Mouse (Mus musculus): ENCODE data around the gene Rab25. TPM values are rescaled to one million over a fixed set of nuclear protein-coding genes. Genes with fewer than 3 reads are reported as not detected.
"Not testable (repeated sequence)": the region's sequence is repeated elsewhere in the genome, so short reads cannot be mapped to it uniquely, and the experiment has no call there.

The Rab25 gene
- 0.70 and 0.78 TPM in 2 replicates for polyA plus RNA-seq (2014; fragmentation: Nextera tagmentation; extraction: Ambion mirVana)

GRCm38 (mm10) chr3:88548180-88548917 is at the start of gene Rab25:
TSS of gene Rab25 (minus strand) at chr3:88548300.
- H3K27ac ChIP-seq (ENCODE audit: low read depth, low read length), result no peak within 1 kb of the TSS
- 50% methylated on average over 18 of the region's 18 CpGs for WGBS
- H3K27me3 ChIP-seq (ENCODE audit: control insufficient read depth, insufficient read depth, low read length), result no peaks in the 10 kb centered on the region
- H3K9ac ChIP-seq (ENCODE audit: low read length), result no peak within 1 kb of the TSS
- DNase-seq (ENCODE audit: low spot score) (no peak), ATAC-seq (ENCODE audit: insufficient read depth, low FRiP score, low TSS enrichment) (no peak)
- H3K9me3 ChIP-seq (ENCODE audit: control insufficient read depth, low read length), result no peaks in the 10 kb centered on the region
- H3K36me3 ChIP-seq (ENCODE audit: control insufficient read depth, insufficient read depth, low read length), result no peaks in the 10 kb centered on the region; the same call in 1 of the 2 replicates
- H3K4me2 ChIP-seq (ENCODE audit: low read depth), result no peak within 1 kb of the TSS
- H3K4me1 ChIP-seq (ENCODE audit: control insufficient read depth, insufficient read depth, low read length), result peaks cover 7% of the 10 kb centered on the region
- no peak within 1 kb of the TSS for H3K4me3 ChIP-seq (ENCODE audit: low read depth, low read length)

DNA sequence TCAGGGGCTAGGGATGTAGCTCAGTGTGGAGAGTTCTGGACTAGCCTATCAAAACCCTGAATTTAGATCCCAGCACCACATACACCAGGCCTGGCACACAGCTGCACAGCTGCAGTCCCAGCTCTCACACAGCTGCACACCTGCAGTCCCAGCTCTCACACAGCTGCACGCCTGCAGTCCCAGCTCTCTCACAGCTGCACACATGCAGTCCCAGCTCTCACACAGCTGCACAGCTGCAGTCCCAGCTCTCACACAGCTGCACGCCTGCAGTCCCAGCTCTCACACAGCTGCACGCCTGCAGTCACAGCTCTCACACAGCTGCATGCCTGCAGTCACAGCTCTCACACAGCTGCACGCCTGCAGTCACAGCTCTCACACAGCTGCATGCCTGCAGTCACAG is 48.4 kb upstream of the Rab25 start:
- H3K9ac ChIP-seq (ENCODE audit: low read length); H3K27me3 ChIP-seq (ENCODE audit: control insufficient read depth, insufficient read depth, low read length); ATAC-seq (ENCODE audit: insufficient read depth, low FRiP score, low TSS enrichment); H3K36me3 ChIP-seq (ENCODE audit: control insufficient read depth, insufficient read depth, low read length); H3K4me1 ChIP-seq (ENCODE audit: control insufficient read depth, insufficient read depth, low read length); H3K9me3 ChIP-seq (ENCODE audit: control insufficient read depth, low read length); H3K4me2 ChIP-seq (ENCODE audit: low read depth); H3K4me3 ChIP-seq (ENCODE audit: low read depth, low read length); H3K27ac ChIP-seq (ENCODE audit: low read depth, low read length); DNase-seq (ENCODE audit: low spot score): not testable (repeated sequence)
- 82% methylated on average over 4 of the region's 4 CpGs for WGBS

DNA sequence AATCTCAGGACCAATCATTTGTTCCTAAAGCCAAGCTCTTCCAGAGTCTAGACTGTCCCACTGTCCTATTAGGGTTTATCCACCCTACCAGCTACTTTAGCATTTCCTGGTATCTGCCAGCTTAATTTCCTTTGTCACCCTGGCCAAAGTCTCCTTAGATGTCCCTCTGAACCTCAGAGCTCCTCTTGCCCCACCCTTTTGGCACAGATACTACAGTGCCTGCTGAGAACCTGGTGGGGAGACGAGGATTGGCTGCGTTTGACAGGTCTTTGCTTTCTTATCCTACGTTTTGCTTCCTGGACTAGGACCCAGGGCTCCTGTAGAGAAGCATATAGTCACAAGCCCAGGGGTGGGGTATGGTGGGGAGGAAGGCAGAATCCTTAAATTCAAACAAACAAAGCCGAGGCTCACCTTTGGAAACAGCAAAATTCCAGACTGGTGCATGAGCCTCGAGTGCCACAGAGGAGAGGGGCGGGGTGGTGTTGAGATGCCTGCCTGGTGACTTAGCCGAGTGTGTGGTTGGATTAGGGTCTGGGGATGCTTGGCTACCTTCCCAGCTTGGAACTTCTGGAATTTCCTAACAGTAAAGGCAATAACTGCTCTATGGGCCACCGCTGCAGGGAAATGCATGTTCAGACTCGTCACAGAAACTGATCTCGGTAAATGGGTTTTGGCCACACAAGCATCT is 45.9 kb upstream of the Rab25 start:
- Histone ChIP-seq H3K4me2 (ENCODE audit: low read depth) (no peak overlapping the region), H3K9me3 (ENCODE audit: control insufficient read depth, low read length) (no peaks in the 10 kb centered on the region), H3K27me3 (ENCODE audit: control insufficient read depth, insufficient read depth, low read length) (no peaks in the 10 kb centered on the region), H3K4me3 (ENCODE audit: low read depth, low read length) (no peak overlapping the region), H3K36me3 (ENCODE audit: control insufficient read depth, insufficient read depth, low read length) (no peaks in the 10 kb centered on the region), H3K4me1 (ENCODE audit: control insufficient read depth, insufficient read depth, low read length) (peaks cover 2% of the 10 kb centered on the region; the same call in 1 of the 2 replicates), H3K27ac (ENCODE audit: low read depth, low read length) (no peak overlapping the region), H3K9ac (ENCODE audit: low read length) (no peak overlapping the region)
- ATAC-seq (ENCODE audit: insufficient read depth, low FRiP score, low TSS enrichment) (no peak), DNase-seq (ENCODE audit: low spot score) (no peak)
- WGBS, result 66% methylated on average over 10 of the region's 10 CpGs

GRCm38 (mm10) chr3:88592942-88593576 is 45.0 kb upstream of the Rab25 start:
- ATAC-seq (ENCODE audit: insufficient read depth, low FRiP score, low TSS enrichment) (no peak), DNase-seq (ENCODE audit: low spot score) (no peak)
- Histone ChIP-seq H3K36me3 (ENCODE audit: control insufficient read depth, insufficient read depth, low read length) (no peaks in the 10 kb centered on the region), H3K27ac (ENCODE audit: low read depth, low read length) (no peak overlapping the region), H3K4me1 (ENCODE audit: control insufficient read depth, insufficient read depth, low read length) (peaks cover 2% of the 10 kb centered on the region; the same call in 1 of the 2 replicates), H3K4me2 (ENCODE audit: low read depth) (no peak overlapping the region), H3K9me3 (ENCODE audit: control insufficient read depth, low read length) (no peaks in the 10 kb centered on the region), H3K9ac (ENCODE audit: low read length) (no peak overlapping the region), H3K4me3 (ENCODE audit: low read depth, low read length) (no peak overlapping the region), H3K27me3 (ENCODE audit: control insufficient read depth, insufficient read depth, low read length) (no peaks in the 10 kb centered on the region)
- WGBS, result 69% methylated on average over 10 of the region's 10 CpGs

- DNase-seq (ENCODE audit: low spot score) (peak; percentile 60), ATAC-seq (ENCODE audit: insufficient read depth, low FRiP score, low TSS enrichment) (no peak; the same call in 1 of the 2 replicates)
- Histone ChIP-seq H3K9me3 (ENCODE audit: control insufficient read depth, low read length) (no peaks in the 10 kb centered on the region), H3K4me1 (ENCODE audit: control insufficient read depth, insufficient read depth, low read length) (peaks cover 2% of the 10 kb centered on the region; the same call in 1 of the 2 replicates), H3K27ac (ENCODE audit: low read depth, low read length) (no peak overlapping the region), H3K4me3 (ENCODE audit: low read depth, low read length) (no peak overlapping the region), H3K9ac (ENCODE audit: low read length) (no peak overlapping the region), H3K27me3 (ENCODE audit: control insufficient read depth, insufficient read depth, low read length) (no peaks in the 10 kb centered on the region), H3K36me3 (ENCODE audit: control insufficient read depth, insufficient read depth, low read length) (peaks cover 7% of the 10 kb centered on the region), H3K4me2 (ENCODE audit: low read depth) (no peak overlapping the region)
- 29% methylated on average over 9 of the region's 9 CpGs for WGBS
These were observed 44.0 kb upstream of the Rab25 start for GRCm38 (mm10) chr3:88591950-88592731.

- H3K4me1 ChIP-seq (ENCODE audit: control insufficient read depth, insufficient read depth, low read length), result peaks cover 2% of the 10 kb centered on the region; the same call in 1 of the 2 replicates
- no peak overlapping the region for H3K27ac ChIP-seq (ENCODE audit: low read depth, low read length)
- DNase-seq (ENCODE audit: low spot score), result no peak
- H3K36me3 ChIP-seq (ENCODE audit: control insufficient read depth, insufficient read depth, low read length), result peaks cover 14% of the 10 kb centered on the region
- no peak overlapping the region for H3K9ac ChIP-seq (ENCODE audit: low read length)
- no peak for ATAC-seq (ENCODE audit: insufficient read depth, low FRiP score, low TSS enrichment)
- no peaks in the 10 kb centered on the region for H3K9me3 ChIP-seq (ENCODE audit: control insufficient read depth, low read length)
- WGBS, result 45% methylated on average over 3 of the region's 3 CpGs
- H3K27me3 ChIP-seq (ENCODE audit: control insufficient read depth, insufficient read depth, low read length), result no peaks in the 10 kb centered on the region
- H3K4me2 ChIP-seq (ENCODE audit: low read depth), result no peak overlapping the region
- no peak overlapping the region for H3K4me3 ChIP-seq (ENCODE audit: low read depth, low read length)
These were observed 42.9 kb upstream of the Rab25 start for GRCm38 (mm10) chr3:88591044-88591443.

DNA sequence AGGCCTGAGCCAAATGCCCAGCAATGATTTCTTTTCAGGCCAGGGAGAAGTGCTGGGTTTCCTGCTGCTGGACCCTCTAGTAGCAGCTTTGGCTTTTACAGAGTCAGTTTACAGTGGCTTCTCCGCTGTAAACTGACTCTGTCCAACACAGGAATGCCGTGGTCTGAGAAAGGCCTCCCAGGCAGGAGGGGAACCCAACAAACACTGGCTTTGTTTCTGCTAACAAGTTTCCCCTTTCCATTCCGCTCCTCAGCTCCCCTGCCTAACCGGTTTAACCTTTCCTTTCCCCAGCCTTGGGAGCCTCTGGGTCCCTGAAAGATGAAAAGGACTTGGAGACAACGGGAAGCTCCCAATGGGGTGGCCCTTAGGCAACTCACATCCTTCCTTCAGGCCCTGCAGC is 42.1 kb upstream of the Rab25 start:
- WGBS, result 44% methylated on average over 5 of the region's 5 CpGs

GRCm38 (mm10) chr3:88586640-88587039 is 38.5 kb upstream of the Rab25 start:
- Histone ChIP-seq H3K4me3 (ENCODE audit: low read depth, low read length) (no peak overlapping the region), H3K27me3 (ENCODE audit: control insufficient read depth, insufficient read depth, low read length) (no peaks in the 10 kb centered on the region), H3K4me1 (ENCODE audit: control insufficient read depth, insufficient read depth, low read length) (peaks cover 2% of the 10 kb centered on the region; the same call in 1 of the 2 replicates), H3K4me2 (ENCODE audit: low read depth) (no peak overlapping the region), H3K9me3 (ENCODE audit: control insufficient read depth, low read length) (no peaks in the 10 kb centered on the region), H3K27ac (ENCODE audit: low read depth, low read length) (no peak overlapping the region), H3K9ac (ENCODE audit: low read length) (no peak overlapping the region), H3K36me3 (ENCODE audit: control insufficient read depth, insufficient read depth, low read length) (peaks cover 20% of the 10 kb centered on the region)
- DNase-seq (ENCODE audit: low spot score) (no peak), ATAC-seq (ENCODE audit: insufficient read depth, low FRiP score, low TSS enrichment) (no peak)
- 93% methylated on average over 5 of the region's 5 CpGs for WGBS

More for the DNA sequence above, 42.1 kb upstream of the Rab25 start:
- no peak overlapping the region for H3K9ac ChIP-seq (ENCODE audit: low read length)
- peaks cover 18% of the 10 kb centered on the region for H3K36me3 ChIP-seq (ENCODE audit: control insufficient read depth, insufficient read depth, low read length)
- H3K4me3 ChIP-seq (ENCODE audit: low read depth, low read length), result no peak overlapping the region
- H3K4me2 ChIP-seq (ENCODE audit: low read depth), result no peak overlapping the region
- H3K9me3 ChIP-seq (ENCODE audit: control insufficient read depth, low read length), result no peaks in the 10 kb centered on the region
- peaks cover 2% of the 10 kb centered on the region; the same call in 1 of the 2 replicates for H3K4me1 ChIP-seq (ENCODE audit: control insufficient read depth, insufficient read depth, low read length)
- DNase-seq (ENCODE audit: low spot score), result no peak
- no peak overlapping the region for H3K27ac ChIP-seq (ENCODE audit: low read depth, low read length)
- H3K27me3 ChIP-seq (ENCODE audit: control insufficient read depth, insufficient read depth, low read length), result no peaks in the 10 kb centered on the region
- ATAC-seq (ENCODE audit: insufficient read depth, low FRiP score, low TSS enrichment), result no peak
